Mouse (Mus musculus) neural tube, embryonic 14.5 days (tissue): ENCODE data around the gene Npas3. TPM values are rescaled to one million over a fixed set of nuclear protein-coding genes. Genes with fewer than 3 reads are reported as not detected.

ENCODE experiments used
- ATAC-seq: fragments of 200-750 bp; cut with Nextera tagmentation; 2 replicates; pipeline ENCODE4 v1.8.0; 2017; ENCODE audit warnings: low read depth, mild to moderate bottlenecking, moderate TSS enrichment, moderate library complexity
- H3K27ac ChIP-seq: fragments of 300-500 bp; sonication (generic); 2 replicates; pipeline ENCODE4 v1.5.1; 2014; ENCODE audit warnings: low read depth, mild to moderate bottlenecking, control low read depth, low read length, moderate library complexity, mixed read lengths
- H3K27me3 ChIP-seq: fragments of 300-500 bp; sonication (generic); 2 replicates; pipeline ENCODE4 v1.6.1; 2014; ENCODE audit warnings: low read length; ENCODE audit not compliant: control insufficient read depth, insufficient read depth
- H3K36me3 ChIP-seq: fragments of 300-500 bp; sonication (generic); 2 replicates; pipeline ENCODE4 v1.6.1; 2014; ENCODE audit warnings: low read length, mixed read lengths; ENCODE audit not compliant: control insufficient read depth, insufficient read depth
- H3K4me1 ChIP-seq: fragments of 300-500 bp; sonication (generic); 2 replicates; pipeline ENCODE4 v1.6.1; 2014; ENCODE audit warnings: low read length; ENCODE audit not compliant: control insufficient read depth, insufficient read depth
- H3K4me2 ChIP-seq: fragments of 300-500 bp; sonication (generic); 2 replicates; pipeline ENCODE4 v1.6.1; 2014; ENCODE audit warnings: mild to moderate bottlenecking, low read depth, low read length, control low read depth
- H3K4me3 ChIP-seq: fragments of 300-500 bp; sonication (generic); 2 replicates; pipeline ENCODE4 v1.5.1; 2014; ENCODE audit warnings: low read depth, low read length, control low read depth, mixed read lengths
- H3K9ac ChIP-seq: fragments of 300-500 bp; sonication (generic); replicated peaks from 2 replicates; pipeline ENCODE4 v1.6.1; 2014; ENCODE audit warnings: low read depth, mild to moderate bottlenecking, control low read depth, low read length, mixed read lengths
- H3K9me3 ChIP-seq: fragments of 300-500 bp; sonication (generic); 2 replicates; pipeline ENCODE4 v1.6.1; 2016; ENCODE audit warnings: low read length; ENCODE audit not compliant: control insufficient read depth
- whole genome bisulfite sequencing: fragments of 180-500 bp; shearing (Covaris S2); extraction: QIAGEN DNeasy Blood & Tissue Kit; methylation state at CpG from one replicate; pipeline ENCODE4 v1.1.7; 2014; 5-methylcytosine and 5-hydroxymethylcytosine counted together
- polyA plus RNA-seq: library from polyadenylated mRNA; unstranded; fragments of >200 nt; fragmentation: Nextera tagmentation; extraction: Ambion mirVana; gene quantifications from 2 replicates; pipeline ENCODE4 v1.2.1, GENCODE M21; 2014

Npas3 gene
- polyA plus RNA-seq, result 25.9 and 29.1 TPM in 2 replicates

- H3K9me3 ChIP-seq, result no peaks in the 10 kb centered on the region
- H3K4me1 ChIP-seq, result peaks cover 25% of the 10 kb centered on the region
- peak within 1 kb of the TSS; percentile 89 for H3K27ac ChIP-seq
- H3K4me2 ChIP-seq, result peak within 1 kb of the TSS; percentile 96
- peak within 1 kb of the TSS; percentile 81 for H3K4me3 ChIP-seq
- no peaks in the 10 kb centered on the region for H3K36me3 ChIP-seq
- peak within 1 kb of the TSS; percentile 80 for H3K9ac ChIP-seq
- no peaks in the 10 kb centered on the region for H3K27me3 ChIP-seq
- under 1% methylated on average over 56 of the region's 62 CpGs for WGBS
- peak; percentile 80 for ATAC-seq
Observed at GRCm38 (mm10) chr12:53248101-53248727, at the start of gene Npas3. Gene Npas3, plus strand, starts transcription at chr12:53248677.

GRCm38 (mm10) chr12:53217141-53217540 lies 31.3 kb upstream of the Npas3 start:
- H3K27ac ChIP-seq, result no peak overlapping the region
- no peaks in the 10 kb centered on the region for H3K36me3 ChIP-seq
- H3K9me3 ChIP-seq, result no peaks in the 10 kb centered on the region
- H3K27me3 ChIP-seq, result no peaks in the 10 kb centered on the region
- no peaks in the 10 kb centered on the region for H3K4me1 ChIP-seq
- H3K9ac ChIP-seq, result no peak overlapping the region
- whole genome bisulfite sequencing, result 93% methylated on average over 15 of the region's 15 CpGs
- no peak overlapping the region for H3K4me2 ChIP-seq
- no peak overlapping the region for H3K4me3 ChIP-seq
- no peak for ATAC-seq

GRCm38 (mm10) chr12:53222742-53223141 lies 25.7 kb upstream of the Npas3 start:
- H3K4me3 ChIP-seq, result no peak overlapping the region
- H3K4me2 ChIP-seq, result no peak overlapping the region
- no peak overlapping the region for H3K9ac ChIP-seq
- no peaks in the 10 kb centered on the region for H3K4me1 ChIP-seq
- no peaks in the 10 kb centered on the region for H3K9me3 ChIP-seq
- 64% methylated on average over 4 of the region's 4 CpGs for WGBS
- H3K36me3 ChIP-seq, result no peaks in the 10 kb centered on the region
- H3K27ac ChIP-seq, result no peak overlapping the region
- ATAC-seq, result no peak
- H3K27me3 ChIP-seq, result no peaks in the 10 kb centered on the region

- H3K9me3 ChIP-seq, result no peaks in the 10 kb centered on the region
- ATAC-seq, result no peak
- H3K9ac ChIP-seq, result no peak overlapping the region
- H3K4me2 ChIP-seq, result no peak overlapping the region
- H3K4me1 ChIP-seq, result no peaks in the 10 kb centered on the region
- H3K4me3 ChIP-seq, result no peak overlapping the region
- H3K36me3 ChIP-seq, result no peaks in the 10 kb centered on the region
- no peaks in the 10 kb centered on the region for H3K27me3 ChIP-seq
- no peak overlapping the region for H3K27ac ChIP-seq
- WGBS, result 63% methylated on average over 4 of the region's 4 CpGs
Observed at GRCm38 (mm10) chr12:53227356-53227755, 21.1 kb upstream of the Npas3 start.

GRCm38 (mm10) chr12:53229419-53229818 lies 19.1 kb upstream of the Npas3 start:
- no peak overlapping the region for H3K27ac ChIP-seq
- H3K4me2 ChIP-seq, result no peak overlapping the region
- no peaks in the 10 kb centered on the region for H3K36me3 ChIP-seq
- 85% methylated on average over 2 of the region's 2 CpGs for WGBS
- no peak overlapping the region for H3K9ac ChIP-seq
- no peaks in the 10 kb centered on the region for H3K9me3 ChIP-seq
- H3K4me3 ChIP-seq, result no peak overlapping the region
- no peaks in the 10 kb centered on the region for H3K27me3 ChIP-seq
- no peaks in the 10 kb centered on the region for H3K4me1 ChIP-seq
- ATAC-seq, result no peak

- H3K27me3 ChIP-seq, result no peaks in the 10 kb centered on the region
- WGBS, result 3% methylated on average over 12 of the region's 12 CpGs
- H3K4me2 ChIP-seq, result peak overlapping the region; percentile 96
- no peaks in the 10 kb centered on the region for H3K36me3 ChIP-seq
- H3K9me3 ChIP-seq, result no peaks in the 10 kb centered on the region
- no peak overlapping the region for H3K27ac ChIP-seq
- peak overlapping the region; percentile 81 for H3K4me3 ChIP-seq
- peaks cover 19% of the 10 kb centered on the region for H3K4me1 ChIP-seq
- H3K9ac ChIP-seq, result 0 out of 2 replicates have a peak overlapping the region, but pooled peaks have one; percentile 80
- no peak for ATAC-seq
Observed at GRCm38 (mm10) chr12:53246181-53246580, 2.3 kb upstream of the Npas3 start.

GRCm38 (mm10) chr12:53246581-53247490 lies 1.6 kb upstream of the Npas3 start:
- Histone ChIP-seq H3K9me3 (no peaks in the 10 kb centered on the region), H3K27ac (peak overlapping the region; percentile 89), H3K4me2 (peak overlapping the region; percentile 96), H3K9ac (peak overlapping the region; percentile 80), H3K4me1 (peaks cover 25% of the 10 kb centered on the region), H3K36me3 (no peaks in the 10 kb centered on the region), H3K4me3 (peak overlapping the region; percentile 81), H3K27me3 (no peaks in the 10 kb centered on the region)
- ATAC-seq, result peak; percentile 45; the same call in 1 of the 2 replicates
- WGBS, result under 1% methylated on average over 28 of the region's 28 CpGs

- Histone ChIP-seq H3K4me2 (peak overlapping the region; percentile 96), H3K4me3 (peak overlapping the region; percentile 81), H3K36me3 (no peaks in the 10 kb centered on the region), H3K27me3 (no peaks in the 10 kb centered on the region), H3K27ac (peak overlapping the region; percentile 89), H3K9ac (peak overlapping the region; percentile 80), H3K4me1 (peaks cover 25% of the 10 kb centered on the region), H3K9me3 (no peaks in the 10 kb centered on the region)
- under 1% methylated on average over 25 of the region's 25 CpGs for WGBS
- no peak; the same call in 1 of the 2 replicates for ATAC-seq
Observed at GRCm38 (mm10) chr12:53247491-53248035, 914 bp upstream of the Npas3 start.
